Mouse (Mus musculus): Measurements from ENCODE around the gene Rln3.

- TF ChIP-seq POLR2A (IDR thresholded peaks at IDR 0.05; ENCODE audit: control insufficient read depth, low read depth, low read length), result no peak
- TF ChIP-seq CTCF (IDR thresholded peaks at IDR 0.05; ENCODE audit: control insufficient read depth, insufficient read depth, insufficient replicate concordance, low read depth, low read length), result no peak
Measured at GRCm38 (mm10) chr8:84072321-84072720, 27.5 kb upstream of the Rln3 start.

Measured in testis, adult 2 months (tissue).